Mouse (Mus musculus) liver, embryonic 13.5 days (tissue): ENCODE data around the gene Ap1g1. TPM values are rescaled to one million over a fixed set of nuclear protein-coding genes. Genes with fewer than 3 reads are reported as not detected.
"Not testable (repeated sequence)": the region's sequence is repeated elsewhere in the genome, so short reads cannot be mapped to it uniquely, and the experiment has no call there.

ENCODE experiments used
- ATAC-seq: fragments of 200-750 bp; cut with Nextera tagmentation; 2 replicates; pipeline ENCODE4 v1.8.0; 2017; ENCODE audit warnings: low read depth, mild to moderate bottlenecking, moderate number of reproducible peaks, moderate library complexity
- DNase-seq: peaks from one replicate; pipeline ENCODE4 v3.0.0; 2022
- H3K27ac ChIP-seq: fragments of 300-500 bp; sonication (generic); 2 replicates; pipeline ENCODE4 v1.5.1; 2015; ENCODE audit warnings: moderate library complexity, mild to moderate bottlenecking, inconsistent platforms
- H3K27me3 ChIP-seq: fragments of 300-500 bp; sonication (generic); 2 replicates; pipeline ENCODE4 v1.6.1; 2015; ENCODE audit warnings: mild to moderate bottlenecking, inconsistent platforms
- H3K36me3 ChIP-seq: fragments of 300-500 bp; sonication (generic); 2 replicates; pipeline ENCODE4 v1.6.1; 2015; ENCODE audit warnings: mild to moderate bottlenecking, inconsistent platforms
- H3K4me1 ChIP-seq: fragments of 300-500 bp; sonication (generic); replicated peaks from 2 replicates; pipeline ENCODE4 v1.6.1; 2015; ENCODE audit warnings: inconsistent platforms
- H3K4me2 ChIP-seq: fragments of 300-500 bp; sonication (generic); 2 replicates; pipeline ENCODE4 v1.6.1; 2015; ENCODE audit warnings: inconsistent platforms, mild to moderate bottlenecking, moderate library complexity
- H3K4me3 ChIP-seq: fragments of 300-500 bp; sonication (generic); replicated peaks from 2 replicates; pipeline ENCODE4 v1.5.1; 2015; ENCODE audit warnings: mild to moderate bottlenecking, inconsistent platforms
- H3K9ac ChIP-seq: fragments of 300-500 bp; sonication (generic); 2 replicates; pipeline ENCODE4 v1.6.1; 2015; ENCODE audit warnings: mild to moderate bottlenecking, inconsistent platforms
- H3K9me3 ChIP-seq: fragments of 300-500 bp; sonication (generic); replicated peaks from 2 replicates; pipeline ENCODE4 v1.6.1; 2016; ENCODE audit warnings: inconsistent platforms
- whole genome bisulfite sequencing: fragments of 180-500 bp; shearing (Covaris S2); methylation state at CpG from one replicate; pipeline ENCODE4 v1.1.7; 2015; ENCODE audit not compliant: insufficient replicate concordance; 5-methylcytosine and 5-hydroxymethylcytosine counted together
- polyA plus RNA-seq: library from polyadenylated mRNA; unstranded; fragments of >200 nt; fragmentation: Nextera tagmentation; extraction: Ambion mirVana; gene quantifications from 2 replicates; pipeline ENCODE4 v1.2.1, GENCODE M21; 2015

Ap1g1 gene
- polyA plus RNA-seq, 1 experiment from 2014 or later: 13.4 TPM

- Histone ChIP-seq H3K27me3 (no peaks in the 10 kb centered on the region), H3K9ac (peak overlapping the region; percentile 100), H3K4me3 (peak overlapping the region; percentile 100), H3K9me3 (no peaks in the 10 kb centered on the region), H3K36me3 (peaks cover 11% of the 10 kb centered on the region), H3K27ac (peak overlapping the region; percentile 97), H3K4me2 (peak overlapping the region; percentile 90), H3K4me1 (peaks cover 84% of the 10 kb centered on the region)
- no peak for DNase-seq
- ATAC-seq: no peak
- 48% methylated on average over 5 of the region's 5 CpGs for WGBS
These were observed 88.3 kb downstream of the Ap1g1 start for GRCm38 (mm10) chr8:109866690-109867089.

GRCm38 (mm10) chr8:109868003-109868679 is 89.8 kb downstream of the Ap1g1 start, which contains the start of gene Phlpp2:
Gene Phlpp2 (plus strand): TSS chr8:109868542.
- peak; percentile 96 for DNase-seq
- Histone ChIP-seq H3K27me3 (no peaks in the 10 kb centered on the region), H3K4me1 (peaks cover 83% of the 10 kb centered on the region), H3K4me2 (peak within 1 kb of the TSS; percentile 90), H3K9ac (peak within 1 kb of the TSS; percentile 100), H3K27ac (peak within 1 kb of the TSS; percentile 97), H3K4me3 (peak within 1 kb of the TSS; percentile 100), H3K36me3 (peaks cover 10% of the 10 kb centered on the region), H3K9me3 (no peaks in the 10 kb centered on the region)
- peak; percentile 91 for ATAC-seq
- WGBS: 2% methylated on average over 32 of the region's 42 CpGs

- under 1% methylated on average over 58 of the region's 78 CpGs for WGBS
- ATAC-seq: peak; percentile 64
- peaks cover 82% of the 10 kb centered on the region for H3K4me1 ChIP-seq
These were observed 90.5 kb downstream of the Ap1g1 start for GRCm38 (mm10) chr8:109868680-109869361.

GRCm38 (mm10) chr8:109871056-109871455 is 92.7 kb downstream of the Ap1g1 start:
- ATAC-seq: no peak
- peak overlapping the region; percentile 53; the same call in 1 of the 2 replicates for H3K9ac ChIP-seq
- H3K9me3 ChIP-seq: no peaks in the 10 kb centered on the region
- WGBS: 44% methylated on average over 1 of the region's 1 CpGs
- H3K27ac ChIP-seq: peak overlapping the region; percentile 69
- peak overlapping the region; percentile 53 for H3K4me2 ChIP-seq
- H3K4me3 ChIP-seq: peak overlapping the region; percentile 38
- peaks cover 23% of the 10 kb centered on the region for H3K36me3 ChIP-seq
- no peak for DNase-seq
- peaks cover 67% of the 10 kb centered on the region for H3K4me1 ChIP-seq
- H3K27me3 ChIP-seq: no peaks in the 10 kb centered on the region

More at GRCm38 (mm10) chr8:109868680-109869361, 90.5 kb downstream of the Ap1g1 start:
- Histone ChIP-seq H3K4me2 (peak overlapping the region; percentile 90), H3K4me3 (peak overlapping the region; percentile 100), H3K9ac (peak overlapping the region; percentile 100), H3K27ac (peak overlapping the region; percentile 97), H3K27me3 (no peaks in the 10 kb centered on the region), H3K36me3 (peaks cover 15% of the 10 kb centered on the region), H3K9me3 (no peaks in the 10 kb centered on the region)
- peak; percentile 52 for DNase-seq

DNA sequence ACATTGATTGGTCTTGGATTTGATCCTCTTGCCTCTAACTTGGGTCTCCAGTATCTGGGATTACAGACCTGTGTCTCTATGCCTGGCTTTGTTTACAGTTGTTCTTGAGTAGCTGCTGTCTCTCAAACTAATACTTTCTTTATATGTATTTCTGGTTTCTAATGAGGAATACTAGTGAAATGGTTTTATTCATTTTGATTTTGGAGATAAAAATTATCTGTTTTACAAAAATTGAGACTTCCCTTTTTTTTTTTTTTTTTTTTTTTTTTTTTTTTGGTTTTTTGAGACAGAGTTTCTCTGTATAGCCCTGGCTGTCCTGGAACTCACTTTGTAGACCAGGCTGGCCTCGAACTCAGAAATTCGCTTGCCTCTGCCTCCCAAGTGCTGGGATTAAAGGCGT is 95.4 kb downstream of the Ap1g1 start:
- not testable (repeated sequence) for H3K4me2 ChIP-seq, H3K9me3 ChIP-seq, ATAC-seq, H3K4me3 ChIP-seq, H3K27me3 ChIP-seq, DNase-seq, H3K9ac ChIP-seq, H3K27ac ChIP-seq
- 93% methylated on average over 3 of the region's 3 CpGs for WGBS
- Histone ChIP-seq H3K36me3 (peaks cover 48% of the 10 kb centered on the region), H3K4me1 (peaks cover 47% of the 10 kb centered on the region)

GRCm38 (mm10) chr8:109880012-109880662 is 101.8 kb downstream of the Ap1g1 start:
- Histone ChIP-seq H3K4me2 (no peak overlapping the region), H3K4me1 (0 out of 2 replicates have a peak, but pooled peaks cover 2% of the 10 kb centered on the region), H3K27me3 (no peaks in the 10 kb centered on the region), H3K27ac (0 out of 2 replicates have a peak overlapping the region, but pooled peaks have one; percentile 0), H3K9me3 (no peaks in the 10 kb centered on the region), H3K4me3 (no peak overlapping the region), H3K36me3 (peaks cover 64% of the 10 kb centered on the region), H3K9ac (no peak overlapping the region)
- ATAC-seq (0 out of 2 replicates have a peak, but pooled peaks have one; percentile 5), DNase-seq (no peak)
- 89% methylated on average over 5 of the region's 5 CpGs for WGBS

DNA sequence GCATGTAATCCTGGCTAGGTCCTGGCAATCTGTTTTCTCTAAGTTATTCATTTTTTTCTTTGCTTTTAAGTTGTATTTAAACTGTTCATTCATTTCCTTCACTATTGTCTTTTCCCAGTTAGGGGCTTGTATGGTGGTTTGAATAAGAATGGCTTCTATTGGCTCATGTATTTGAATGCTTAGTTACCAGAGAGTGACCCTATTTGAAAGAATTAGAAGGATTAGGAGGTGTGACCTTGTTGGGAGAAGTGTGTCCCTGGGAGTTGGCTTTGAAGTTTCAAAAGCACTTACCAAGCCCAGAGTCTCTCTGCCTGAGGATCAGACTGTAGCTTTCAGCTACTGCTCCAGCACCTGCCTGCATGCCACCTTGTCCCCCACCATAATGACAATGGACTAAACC is 106.9 kb downstream of the Ap1g1 start:
- Histone ChIP-seq H3K4me2 (no peak overlapping the region), H3K27ac (no peak overlapping the region), H3K27me3 (no peaks in the 10 kb centered on the region), H3K4me3 (no peak overlapping the region), H3K4me1 (no peaks in the 10 kb centered on the region; the same call in 1 of the 2 replicates), H3K9me3 (no peaks in the 10 kb centered on the region), H3K9ac (no peak overlapping the region), H3K36me3 (peaks cover 53% of the 10 kb centered on the region)
- ATAC-seq (no peak), DNase-seq (no peak)

GRCm38 (mm10) chr8:109889211-109889610 is 110.9 kb downstream of the Ap1g1 start:
- WGBS: 85% methylated on average over 1 of the region's 1 CpGs
- Histone ChIP-seq H3K4me3 (no peak overlapping the region), H3K9me3 (no peaks in the 10 kb centered on the region; the same call in 1 of the 2 replicates), H3K4me2 (no peak overlapping the region), H3K27me3 (no peaks in the 10 kb centered on the region), H3K4me1 (peaks cover 16% of the 10 kb centered on the region), H3K36me3 (peaks cover 47% of the 10 kb centered on the region), H3K9ac (no peak overlapping the region), H3K27ac (no peak overlapping the region)
- DNase-seq (no peak), ATAC-seq (no peak)

- WGBS: 66% methylated on average over 3 of the region's 3 CpGs
- peaks cover 56% of the 10 kb centered on the region for H3K36me3 ChIP-seq
- H3K27me3 ChIP-seq: no peaks in the 10 kb centered on the region
- DNase-seq (no peak), ATAC-seq (no peak)
- H3K4me1 ChIP-seq: peaks cover 16% of the 10 kb centered on the region
- no peaks in the 10 kb centered on the region; the same call in 1 of the 2 replicates for H3K9me3 ChIP-seq
- no peak overlapping the region for H3K27ac ChIP-seq
- H3K9ac ChIP-seq: no peak overlapping the region
- 0 out of 2 replicates have a peak overlapping the region, but pooled peaks have one; percentile 10 for H3K4me2 ChIP-seq
- H3K4me3 ChIP-seq: no peak overlapping the region
These were observed 112.6 kb downstream of the Ap1g1 start for GRCm38 (mm10) chr8:109890794-109891585.

DNA sequence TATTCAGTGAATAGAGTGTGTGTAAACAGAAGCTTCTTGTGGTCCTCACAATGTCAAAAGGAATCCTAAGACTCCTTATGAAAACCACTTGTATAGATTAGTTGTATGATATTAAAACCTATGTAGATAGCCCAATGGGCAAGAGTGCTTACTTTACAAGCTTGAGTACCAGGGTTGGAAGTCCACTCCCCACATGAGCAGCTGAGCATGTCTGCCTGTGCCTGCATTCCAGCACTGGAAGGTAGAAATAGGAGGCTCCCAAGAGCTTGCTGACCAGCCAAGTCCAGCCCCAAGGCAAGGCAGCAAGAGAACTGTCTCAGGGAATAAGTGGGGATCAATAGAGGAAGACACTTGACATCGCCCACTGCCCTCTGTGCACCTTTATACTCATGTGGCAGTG is 116.3 kb downstream of the Ap1g1 start:
- DNase-seq: no peak
- no peak overlapping the region for H3K4me3 ChIP-seq
- peaks cover 16% of the 10 kb centered on the region for H3K4me1 ChIP-seq
- WGBS: 93% methylated on average over 1 of the region's 1 CpGs
- no peak overlapping the region for H3K9ac ChIP-seq
- H3K36me3 ChIP-seq: peaks cover 44% of the 10 kb centered on the region
- H3K27me3 ChIP-seq: no peaks in the 10 kb centered on the region
- 0 out of 2 replicates have a peak overlapping the region, but pooled peaks have one; percentile 21 for H3K27ac ChIP-seq
- no peaks in the 10 kb centered on the region; the same call in 1 of the 2 replicates for H3K9me3 ChIP-seq
- H3K4me2 ChIP-seq: no peak overlapping the region
- no peak for ATAC-seq
